Mouse (Mus musculus) hindbrain, embryonic 13.5 days (tissue): Measurements from ENCODE around the gene Slc25a39. TPM values are rescaled to one million over a fixed set of nuclear protein-coding genes. Genes with fewer than 3 reads are reported as not detected.

Experiments
- ATAC-seq: fragments of 200-750 bp; cut with Nextera tagmentation; 2 replicates; pipeline ENCODE4 v1.8.0; 2017; ENCODE audit warnings: moderate TSS enrichment; ENCODE audit not compliant: low FRiP score
- H3K27ac ChIP-seq: fragments of 300-500 bp; sonication (generic); 2 replicates; pipeline ENCODE4 v1.5.1; 2015; ENCODE audit warnings: inconsistent platforms, mild to moderate bottlenecking, moderate library complexity
- H3K27me3 ChIP-seq: fragments of 300-500 bp; sonication (generic); 2 replicates; pipeline ENCODE4 v1.6.1; 2015; ENCODE audit warnings: mild to moderate bottlenecking, inconsistent platforms
- H3K36me3 ChIP-seq: fragments of 300-500 bp; sonication (generic); 2 replicates; pipeline ENCODE4 v1.6.1; 2015; ENCODE audit warnings: mild to moderate bottlenecking, inconsistent platforms
- H3K4me1 ChIP-seq: fragments of 300-500 bp; sonication (generic); replicated peaks from 2 replicates; pipeline ENCODE4 v1.6.1; 2015; ENCODE audit warnings: inconsistent platforms
- H3K4me2 ChIP-seq: fragments of 300-500 bp; sonication (generic); 2 replicates; pipeline ENCODE4 v1.6.1; 2015; ENCODE audit warnings: inconsistent platforms, mild to moderate bottlenecking, moderate library complexity
- H3K4me3 ChIP-seq: fragments of 300-500 bp; sonication (generic); 2 replicates; pipeline ENCODE4 v1.5.1; 2015; ENCODE audit warnings: mild to moderate bottlenecking, inconsistent platforms
- H3K9ac ChIP-seq: fragments of 300-500 bp; sonication (generic); 2 replicates; pipeline ENCODE4 v1.6.1; 2015; ENCODE audit warnings: mild to moderate bottlenecking, inconsistent platforms
- H3K9me3 ChIP-seq: fragments of 300-500 bp; sonication (generic); 2 replicates; pipeline ENCODE4 v1.6.1; 2016; ENCODE audit warnings: inconsistent platforms
- WGBS: fragments of 180-500 bp; shearing (Covaris S2); methylation state at CpG from one replicate; pipeline ENCODE4 v1.1.7; 2015; 5-methylcytosine and 5-hydroxymethylcytosine counted together
- polyA plus RNA-seq: library from polyadenylated mRNA; unstranded; fragments of >200 nt; fragmentation: Nextera tagmentation; extraction: Ambion mirVana; gene quantifications from 2 replicates; pipeline ENCODE4 v1.2.1, GENCODE M21; 2015

Slc25a39 gene
- polyA plus RNA-seq, 1 experiment from 2014 or later: 147 TPM

- H3K27ac ChIP-seq: no peak overlapping the region
- no peak overlapping the region for H3K4me3 ChIP-seq
- peaks cover 76% of the 10 kb centered on the region for H3K4me1 ChIP-seq
- H3K4me2 ChIP-seq: no peak overlapping the region
- peak; percentile 9; the same call in 1 of the 2 replicates for ATAC-seq
- no peaks in the 10 kb centered on the region for H3K9me3 ChIP-seq
- H3K27me3 ChIP-seq: 0 out of 2 replicates have a peak, but pooled peaks cover 1% of the 10 kb centered on the region
- no peak overlapping the region for H3K9ac ChIP-seq
- 9% methylated on average over 7 of the region's 7 CpGs for WGBS
- peaks cover 60% of the 10 kb centered on the region for H3K36me3 ChIP-seq
These were observed 26.7 kb upstream of the Slc25a39 start for GRCm38 (mm10) chr11:102434406-102434805.

- no peak for ATAC-seq
These were observed 26.1 kb upstream of the Slc25a39 start for GRCm38 (mm10) chr11:102433866-102434265.

GRCm38 (mm10) chr11:102432896-102433295, 25.1 kb upstream of the Slc25a39 start:
- Histone ChIP-seq H3K27ac (no peak overlapping the region), H3K9ac (no peak overlapping the region; the same call in 1 of the 2 replicates), H3K9me3 (no peaks in the 10 kb centered on the region), H3K27me3 (0 out of 2 replicates have a peak, but pooled peaks cover 6% of the 10 kb centered on the region), H3K4me2 (no peak overlapping the region), H3K4me3 (no peak overlapping the region), H3K36me3 (peaks cover 45% of the 10 kb centered on the region), H3K4me1 (peaks cover 63% of the 10 kb centered on the region)
- no peak for ATAC-seq
- 93% methylated on average over 6 of the region's 6 CpGs for WGBS

More at GRCm38 (mm10) chr11:102433866-102434265, 26.1 kb upstream of the Slc25a39 start:
- Histone ChIP-seq H3K27me3 (0 out of 2 replicates have a peak, but pooled peaks cover under 1% of the 10 kb centered on the region), H3K36me3 (peaks cover 54% of the 10 kb centered on the region), H3K9me3 (no peaks in the 10 kb centered on the region), H3K4me3 (no peak overlapping the region), H3K4me2 (no peak overlapping the region), H3K27ac (no peak overlapping the region; the same call in 1 of the 2 replicates), H3K9ac (no peak overlapping the region), H3K4me1 (peaks cover 73% of the 10 kb centered on the region)
- WGBS: 91% methylated on average over 7 of the region's 7 CpGs

- 68% methylated on average over 16 of the region's 16 CpGs for WGBS
- Histone ChIP-seq H3K9ac (peak overlapping the region; percentile 43; the same call in 1 of the 2 replicates), H3K27ac (no peak overlapping the region), H3K4me3 (no peak overlapping the region), H3K4me2 (0 out of 2 replicates have a peak overlapping the region, but pooled peaks have one; percentile 10), H3K27me3 (0 out of 2 replicates have a peak, but pooled peaks cover 7% of the 10 kb centered on the region), H3K9me3 (no peaks in the 10 kb centered on the region), H3K36me3 (peaks cover 38% of the 10 kb centered on the region), H3K4me1 (peaks cover 57% of the 10 kb centered on the region)
- ATAC-seq: no peak
These were observed 24.5 kb upstream of the Slc25a39 start for GRCm38 (mm10) chr11:102432115-102432843.

- WGBS: 87% methylated on average over 3 of the region's 3 CpGs
- peaks cover 33% of the 10 kb centered on the region for H3K36me3 ChIP-seq
- H3K9me3 ChIP-seq: no peaks in the 10 kb centered on the region
- H3K4me1 ChIP-seq: peaks cover 52% of the 10 kb centered on the region
- H3K27ac ChIP-seq: no peak overlapping the region
- no peak overlapping the region for H3K4me3 ChIP-seq
- H3K4me2 ChIP-seq: 0 out of 2 replicates have a peak overlapping the region, but pooled peaks have one; percentile 10
- ATAC-seq: no peak
- H3K9ac ChIP-seq: peak overlapping the region; percentile 43; the same call in 1 of the 2 replicates
- 0 out of 2 replicates have a peak, but pooled peaks cover 7% of the 10 kb centered on the region for H3K27me3 ChIP-seq
These were observed 24.0 kb upstream of the Slc25a39 start for GRCm38 (mm10) chr11:102431728-102432114.

- Histone ChIP-seq H3K27me3 (0 out of 2 replicates have a peak, but pooled peaks cover 7% of the 10 kb centered on the region), H3K4me3 (peak overlapping the region; percentile 63), H3K27ac (peak overlapping the region; percentile 84), H3K4me1 (peaks cover 48% of the 10 kb centered on the region), H3K4me2 (peak overlapping the region; percentile 95), H3K9ac (peak overlapping the region; percentile 76), H3K9me3 (no peaks in the 10 kb centered on the region), H3K36me3 (peaks cover 28% of the 10 kb centered on the region)
- 0% methylated on average over 7 of the region's 7 CpGs for WGBS
- ATAC-seq: no peak
These were observed 23.4 kb upstream of the Slc25a39 start for GRCm38 (mm10) chr11:102431018-102431645.

GRCm38 (mm10) chr11:102430121-102431017, 22.6 kb upstream of the Slc25a39 start, which contains the start of gene Grn:
TSS of gene Grn (plus strand) at chr11:102430315.
- Histone ChIP-seq H3K4me3 (peak within 1 kb of the TSS; percentile 63), H3K36me3 (peaks cover 21% of the 10 kb centered on the region), H3K9me3 (no peaks in the 10 kb centered on the region), H3K4me1 (peaks cover 41% of the 10 kb centered on the region), H3K4me2 (peak within 1 kb of the TSS; percentile 95), H3K9ac (peak within 1 kb of the TSS; percentile 76), H3K27ac (peak within 1 kb of the TSS; percentile 84), H3K27me3 (0 out of 2 replicates have a peak, but pooled peaks cover 7% of the 10 kb centered on the region)
- ATAC-seq: peak; percentile 90
- under 1% methylated on average over 29 of the region's 29 CpGs for WGBS

- peak overlapping the region; percentile 56; the same call in 1 of the 2 replicates for H3K27ac ChIP-seq
These were observed 21.8 kb upstream of the Slc25a39 start for GRCm38 (mm10) chr11:102429551-102429950.

GRCm38 (mm10) chr11:102428981-102429540, 21.3 kb upstream of the Slc25a39 start:
- WGBS: 73% methylated on average over 8 of the region's 8 CpGs
- no peak overlapping the region for H3K27ac ChIP-seq
- peak overlapping the region; percentile 95 for H3K4me2 ChIP-seq
- no peak for ATAC-seq
- H3K4me3 ChIP-seq: no peak overlapping the region
- no peak overlapping the region for H3K9ac ChIP-seq
- H3K4me1 ChIP-seq: peaks cover 38% of the 10 kb centered on the region
- no peaks in the 10 kb centered on the region for H3K9me3 ChIP-seq
- peaks cover 12% of the 10 kb centered on the region for H3K36me3 ChIP-seq
- 0 out of 2 replicates have a peak, but pooled peaks cover 7% of the 10 kb centered on the region for H3K27me3 ChIP-seq

More at GRCm38 (mm10) chr11:102429551-102429950, 21.8 kb upstream of the Slc25a39 start:
- Histone ChIP-seq H3K4me3 (peak overlapping the region; percentile 63), H3K4me2 (peak overlapping the region; percentile 95), H3K27me3 (0 out of 2 replicates have a peak, but pooled peaks cover 7% of the 10 kb centered on the region), H3K9me3 (no peaks in the 10 kb centered on the region), H3K4me1 (peaks cover 41% of the 10 kb centered on the region), H3K36me3 (peaks cover 13% of the 10 kb centered on the region), H3K9ac (peak overlapping the region; percentile 71)
- ATAC-seq: no peak
- WGBS: 51% methylated on average over 3 of the region's 3 CpGs

- Histone ChIP-seq H3K27me3 (0 out of 2 replicates have a peak, but pooled peaks cover 10% of the 10 kb centered on the region), H3K4me3 (no peak overlapping the region), H3K9me3 (no peaks in the 10 kb centered on the region), H3K27ac (no peak overlapping the region), H3K36me3 (no peaks in the 10 kb centered on the region), H3K4me2 (no peak overlapping the region), H3K9ac (no peak overlapping the region), H3K4me1 (peaks cover 11% of the 10 kb centered on the region)
- WGBS: 82% methylated on average over 8 of the region's 8 CpGs
- no peak for ATAC-seq
These were observed 18.0 kb upstream of the Slc25a39 start for GRCm38 (mm10) chr11:102425555-102426316.
